Mouse (Mus musculus): ENCODE data around the gene Smco2.

Smco2 gene

GRCm38 (mm10) chr6:146850050-146850449, at the start of gene Smco2:
Smco2 (plus strand) TSS chr6:146850104.
- DNase-seq = no peak

DNA sequence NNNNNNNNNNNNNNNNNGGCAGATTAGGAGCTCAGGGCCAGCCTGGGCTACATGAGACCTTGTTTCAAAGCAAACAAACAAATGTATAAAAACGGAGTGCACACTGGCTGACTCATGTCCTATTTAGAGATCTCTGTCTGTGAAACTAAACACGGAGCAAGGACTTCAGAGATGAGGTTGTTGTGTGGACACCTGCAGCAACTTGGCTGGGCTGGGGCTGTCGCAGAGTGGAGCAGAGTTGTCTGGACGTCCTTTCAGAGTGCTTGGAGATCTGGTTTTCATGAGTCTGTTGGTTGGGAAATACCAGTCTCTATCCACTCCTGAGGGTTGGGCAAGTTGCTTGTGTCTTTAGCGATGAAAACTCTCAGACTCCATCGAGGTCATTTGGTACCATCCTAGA, 39.9 kb upstream of the Smco2 start:
- no peak for DNase-seq

GRCm38 (mm10) chr6:146813007-146813406, 36.9 kb upstream of the Smco2 start:
- DNase-seq = no peak

DNA sequence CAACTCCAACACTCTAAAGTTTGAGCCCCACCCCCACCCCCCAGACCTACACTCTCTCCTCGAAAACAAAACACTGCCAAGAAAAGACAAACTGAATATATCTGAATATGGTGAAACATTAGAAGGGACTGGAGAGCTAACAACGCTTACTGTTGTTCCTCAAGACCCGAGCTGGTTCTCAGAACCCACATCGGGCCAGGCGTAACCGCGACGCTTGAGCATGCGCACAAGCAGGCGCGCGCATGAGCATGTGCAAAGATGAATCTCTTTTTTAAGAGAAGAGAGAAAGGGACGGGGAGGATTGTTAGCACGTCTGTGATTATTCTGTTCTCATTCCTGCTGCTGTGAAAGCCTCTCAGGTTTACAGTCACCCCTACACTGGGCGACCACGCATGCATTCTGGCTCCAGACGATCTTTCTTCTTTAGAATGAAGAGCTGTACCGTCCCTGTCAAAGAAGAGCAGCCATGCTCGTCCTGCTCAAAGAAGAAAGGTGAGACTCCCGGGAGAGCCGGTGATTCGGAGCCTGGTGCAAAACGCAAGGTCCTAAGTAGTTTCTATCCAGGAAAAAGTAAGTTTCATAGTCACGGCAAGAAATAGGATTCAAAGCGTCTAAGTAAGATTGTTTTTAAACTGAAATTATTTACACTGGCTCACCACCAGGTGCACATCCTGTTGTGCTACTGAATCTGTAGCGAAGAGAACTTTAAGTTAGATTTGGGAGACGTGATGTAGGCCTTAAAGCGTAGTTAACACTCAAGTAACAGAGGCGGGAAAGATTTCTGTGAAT, 29.5 kb upstream of the Smco2 start:
- no peak for DNase-seq

DNA sequence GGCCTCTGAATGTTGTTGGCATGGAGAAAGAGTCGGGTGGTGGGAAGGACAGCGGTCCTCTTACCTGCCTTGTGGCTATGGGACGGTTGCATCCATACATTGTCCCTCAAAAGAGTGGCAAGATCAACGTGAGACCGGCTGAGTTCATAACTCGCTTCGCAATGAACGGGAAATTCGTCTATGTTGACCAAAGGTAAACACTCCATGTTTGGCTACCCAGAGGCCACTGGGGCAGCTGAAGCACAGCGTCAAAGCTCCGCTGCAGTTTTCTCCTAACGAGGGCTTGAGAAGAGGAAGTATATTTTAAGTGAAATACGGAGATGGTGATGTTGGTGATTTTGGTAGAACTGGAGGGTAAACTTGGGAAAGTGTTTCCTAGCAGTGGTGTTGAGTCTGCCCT, 27.9 kb upstream of the Smco2 start:
- DNase-seq = peak; percentile 51

DNA sequence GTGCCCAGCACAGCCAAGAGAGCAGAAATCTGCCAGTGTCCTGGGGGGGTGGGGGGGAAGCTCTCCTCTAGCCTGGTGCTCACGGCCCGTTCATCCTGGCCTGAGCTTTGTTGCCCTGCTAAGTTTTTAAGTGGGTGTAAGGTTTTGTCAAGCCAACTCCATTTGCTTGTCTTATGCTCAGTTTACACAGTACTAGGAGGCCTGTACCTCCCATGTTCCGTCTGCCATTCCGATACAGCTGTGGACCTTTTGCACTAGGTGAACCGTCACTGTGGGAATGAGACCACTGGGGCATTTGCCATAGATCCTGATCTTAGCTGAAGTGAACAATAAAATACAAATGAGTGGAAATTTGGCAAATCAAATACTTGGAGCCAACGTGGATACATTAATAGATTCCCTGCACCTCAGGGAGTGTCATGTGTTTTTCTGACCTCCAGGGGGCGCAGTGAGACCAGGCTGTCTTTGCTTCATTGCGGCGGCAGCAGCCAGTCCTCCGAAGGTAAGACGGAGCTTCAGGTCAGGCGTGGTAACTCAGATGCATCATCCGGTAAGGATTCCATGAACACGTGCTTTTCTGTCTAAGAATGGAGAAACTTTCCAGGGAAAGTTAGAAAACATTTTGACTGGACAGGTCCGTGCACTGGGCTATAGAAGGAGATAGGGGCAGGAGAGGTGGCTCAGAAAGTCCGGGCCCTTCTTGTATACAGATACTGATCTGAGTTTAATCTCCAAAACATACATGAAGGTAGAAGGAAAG, 25.0 kb upstream of the Smco2 start:
- DNase-seq = peak; percentile 70

GRCm38 (mm10) chr6:146825487-146825773, 24.5 kb upstream of the Smco2 start:
- DNase-seq = no peak

- DNase-seq = no peak
Measured at GRCm38 (mm10) chr6:146831320-146831719, 18.6 kb upstream of the Smco2 start.

DNA sequence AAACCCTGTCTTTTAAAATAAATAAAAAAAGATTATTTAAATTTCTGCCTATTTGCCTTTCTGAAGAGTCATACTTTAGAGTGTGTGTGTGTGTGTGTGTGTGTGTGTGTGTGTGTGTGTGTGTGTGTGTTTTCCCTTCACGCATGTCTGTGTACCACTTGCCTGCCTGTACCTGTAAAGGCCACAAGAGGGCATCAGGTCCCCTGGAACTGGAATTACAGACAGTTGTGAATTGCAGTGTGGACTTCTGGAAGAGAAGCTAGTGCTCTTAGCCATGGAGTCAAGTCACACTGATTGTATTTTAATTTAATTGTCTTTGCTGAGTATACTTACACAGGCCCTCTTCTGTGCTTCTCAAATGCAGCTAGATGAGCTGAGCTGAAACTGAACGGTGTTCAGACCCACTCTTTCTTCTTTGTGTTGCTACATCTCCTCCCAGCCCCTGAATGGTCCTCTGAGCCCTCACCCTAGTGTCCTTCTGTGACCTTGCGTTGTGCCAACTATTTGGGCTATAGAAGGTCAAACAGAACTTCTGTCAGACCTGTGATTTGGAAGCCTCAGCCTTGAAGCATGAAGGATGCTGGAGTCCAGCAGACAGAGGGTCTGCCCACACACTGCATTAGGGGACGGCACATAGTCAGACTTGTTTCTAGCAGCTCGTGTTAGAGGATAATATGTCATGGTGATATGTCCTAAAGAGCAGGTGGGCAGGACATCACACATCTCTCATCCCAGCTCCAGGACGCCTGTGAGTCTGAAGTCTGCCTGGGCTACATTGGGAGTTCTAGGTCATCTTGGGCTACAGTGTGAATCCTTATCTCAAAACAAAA, 16.2 kb upstream of the Smco2 start:
- DNase-seq = peak; percentile 78

DNA sequence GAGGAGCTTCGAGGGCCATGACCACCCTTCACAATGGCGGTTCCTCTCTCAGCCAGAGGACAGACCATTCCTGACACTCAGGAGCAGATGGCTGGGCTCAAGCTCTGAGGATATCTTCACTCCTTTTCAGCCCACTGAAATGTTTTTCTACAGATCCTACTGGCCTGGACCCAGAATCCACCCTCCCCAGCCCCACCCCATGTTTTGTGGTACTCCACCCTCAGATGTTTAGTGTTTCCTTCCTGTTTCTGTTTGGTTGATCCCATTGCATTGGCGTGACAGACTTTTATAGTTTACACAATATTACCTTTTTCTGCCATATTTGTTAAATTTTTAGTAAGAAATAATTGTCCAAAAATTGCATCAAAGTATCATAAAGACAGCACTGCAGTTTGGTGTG, 15.6 kb upstream of the Smco2 start:
- no peak for DNase-seq

- peak; percentile 42 for DNase-seq
Measured at GRCm38 (mm10) chr6:146835784-146836183, 14.1 kb upstream of the Smco2 start.

DNA sequence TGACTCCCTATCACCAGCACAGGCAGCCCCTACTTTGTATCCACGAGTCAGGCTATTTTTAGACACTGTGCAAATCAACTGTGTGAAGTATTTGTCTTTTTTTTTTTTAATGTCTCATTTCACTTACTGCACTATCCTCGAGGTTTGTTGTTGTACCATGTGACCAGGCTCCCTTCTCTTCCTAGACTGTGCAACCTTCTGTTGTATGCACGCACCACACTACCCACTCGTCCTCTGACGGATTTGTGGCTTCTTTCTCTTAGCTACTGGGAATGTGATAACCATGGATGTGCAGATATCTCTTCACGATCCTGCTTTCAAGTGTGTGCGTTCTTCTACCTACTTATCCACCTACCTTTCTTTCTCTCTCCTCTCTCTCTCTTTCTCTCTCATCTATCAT, 12.6 kb upstream of the Smco2 start:
- DNase-seq = no peak

GRCm38 (mm10) chr6:146838366-146838765, 11.5 kb upstream of the Smco2 start:
- DNase-seq = no peak

- no peak for DNase-seq
Measured at GRCm38 (mm10) chr6:146838863-146839262, 11.0 kb upstream of the Smco2 start.

GRCm38 (mm10) chr6:146844867-146845266, 5.0 kb upstream of the Smco2 start:
- no peak for DNase-seq

GRCm38 (mm10) chr6:146845347-146845746, 4.6 kb upstream of the Smco2 start:
- DNase-seq = no peak

DNA sequence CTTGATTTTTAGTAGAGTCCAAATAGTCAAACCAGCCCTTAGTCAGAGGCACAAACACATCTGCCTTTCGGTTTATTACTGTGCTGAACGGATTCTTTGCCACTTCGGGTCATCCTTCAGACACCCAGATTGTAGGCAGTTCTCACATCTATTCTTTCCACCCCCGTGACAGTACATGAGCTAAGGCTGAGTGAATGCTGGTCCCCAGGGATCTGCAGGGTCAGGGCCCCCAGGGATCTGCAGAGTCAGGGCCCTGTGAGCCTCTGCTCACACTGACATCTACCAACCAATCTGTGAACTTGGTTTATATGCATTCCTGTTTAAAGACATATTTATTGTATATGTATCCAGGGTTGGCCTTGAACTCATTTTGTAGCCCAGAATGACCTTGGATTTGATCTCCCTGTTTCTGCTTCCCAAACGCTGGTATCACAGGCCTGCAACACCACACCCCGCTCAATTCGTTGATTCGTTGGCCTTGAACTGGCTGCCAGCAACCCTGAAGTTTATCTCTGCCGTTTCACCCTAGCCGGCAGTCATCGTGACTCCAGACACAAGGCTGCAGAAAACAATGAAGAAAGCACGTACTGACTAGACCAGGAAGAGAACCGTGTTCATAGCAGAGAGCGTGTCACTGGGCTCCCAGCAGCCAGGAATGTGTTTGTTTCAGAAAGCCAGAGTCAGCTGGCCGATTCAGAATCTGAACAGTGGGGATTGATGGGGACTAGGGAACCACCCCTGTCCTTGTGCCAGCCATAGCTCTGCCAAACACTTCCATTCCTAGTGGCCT, 3.7 kb upstream of the Smco2 start:
- DNase-seq = peak; percentile 43

- DNase-seq = no peak
Measured at GRCm38 (mm10) chr6:146847402-146847801, 2.5 kb upstream of the Smco2 start.

DNA sequence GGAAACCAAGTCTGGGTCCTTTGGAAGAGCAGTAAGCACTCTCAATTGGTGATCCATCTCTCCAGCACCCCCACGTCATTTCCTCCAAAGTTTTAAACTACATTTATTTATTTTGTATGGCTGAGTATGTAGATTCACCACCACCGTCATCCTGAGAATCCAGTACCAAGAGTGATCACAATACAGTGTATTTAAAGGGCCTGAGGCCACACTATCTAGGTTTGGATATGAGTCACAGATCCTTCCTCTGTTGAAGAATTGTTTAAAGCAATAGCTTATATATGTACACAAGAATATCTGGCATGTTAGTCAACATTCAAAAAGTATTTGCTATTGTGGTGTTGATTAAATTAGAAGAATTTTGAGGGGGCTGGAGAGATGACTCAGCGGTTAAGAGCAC, 1.6 kb upstream of the Smco2 start:
- no peak for DNase-seq

GRCm38 (mm10) chr6:146851916-146852315, 2.0 kb downstream of the Smco2 start:
- DNase-seq = no peak

GRCm38 (mm10) chr6:146852739-146853138, 2.8 kb downstream of the Smco2 start:
- DNase-seq = no peak

GRCm38 (mm10) chr6:146855185-146855584, 5.3 kb downstream of the Smco2 start:
- DNase-seq = no peak

DNA sequence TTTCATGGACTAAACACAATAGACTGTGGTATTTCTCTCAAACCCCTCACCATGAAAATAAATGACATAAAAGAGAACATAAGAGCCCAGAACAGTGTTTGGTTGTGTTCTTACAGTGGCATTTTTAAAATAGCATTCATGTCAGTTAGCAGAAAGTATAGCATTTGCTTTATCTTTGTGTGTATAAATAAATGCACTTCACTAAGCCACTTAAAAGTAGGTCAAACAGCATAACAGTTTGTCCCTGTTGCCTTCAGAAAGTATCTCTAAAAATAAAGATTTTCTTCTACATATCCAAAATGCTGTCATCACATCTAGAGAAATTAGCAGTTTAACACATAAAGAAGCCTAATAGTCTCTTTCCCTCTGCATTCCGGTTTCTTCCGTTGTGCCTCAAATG, 7.5 kb downstream of the Smco2 start:
- no peak for DNase-seq
